Mouse (Mus musculus) spleen, adult 12 weeks (tissue): ENCODE measurements around the gene Ifitm5.
A peak's percentile ranks its signal among the peaks of the same experiment; 100 is the strongest.

Experiments
- DNase-seq: peaks from one replicate; pipeline ENCODE4 v3.0.0; 2022; ENCODE audit warnings: low spot score

Ifitm5 gene

DNA sequence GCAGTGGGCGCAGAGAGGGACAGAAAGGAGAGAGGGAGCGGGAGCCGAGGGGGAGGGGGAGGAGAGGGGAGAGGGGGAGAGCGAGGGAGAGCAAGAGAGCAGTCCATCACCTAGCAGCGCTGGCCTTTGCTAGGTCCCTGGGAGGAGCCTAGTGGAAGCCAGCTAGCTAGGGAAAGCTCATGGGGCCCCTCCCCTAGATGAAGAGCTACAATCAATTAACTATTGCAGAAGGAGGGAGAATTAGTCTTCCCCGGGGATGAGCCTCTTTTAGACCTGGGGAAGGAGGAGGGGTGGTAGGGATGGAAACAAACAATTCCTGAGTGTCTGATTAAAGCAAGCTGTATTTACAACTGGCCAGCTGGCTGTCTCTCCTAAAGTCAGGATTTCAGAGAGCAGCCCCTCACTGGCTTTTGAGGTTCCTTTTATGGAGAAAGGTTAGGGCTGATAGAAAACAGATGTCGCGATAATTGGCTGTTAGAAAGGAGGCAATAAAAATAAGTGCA is 10.4 kb downstream of the Ifitm5 start:
- DNase-seq, result no peak

GRCm38 (mm10) chr7:140938896-140939295 is 11.2 kb downstream of the Ifitm5 start:
- no peak for DNase-seq

- no peak for DNase-seq
Measured at GRCm38 (mm10) chr7:140938436-140938835, 11.7 kb downstream of the Ifitm5 start.

GRCm38 (mm10) chr7:140927181-140927580 is 22.9 kb downstream of the Ifitm5 start:
- DNase-seq, result no peak

DNA sequence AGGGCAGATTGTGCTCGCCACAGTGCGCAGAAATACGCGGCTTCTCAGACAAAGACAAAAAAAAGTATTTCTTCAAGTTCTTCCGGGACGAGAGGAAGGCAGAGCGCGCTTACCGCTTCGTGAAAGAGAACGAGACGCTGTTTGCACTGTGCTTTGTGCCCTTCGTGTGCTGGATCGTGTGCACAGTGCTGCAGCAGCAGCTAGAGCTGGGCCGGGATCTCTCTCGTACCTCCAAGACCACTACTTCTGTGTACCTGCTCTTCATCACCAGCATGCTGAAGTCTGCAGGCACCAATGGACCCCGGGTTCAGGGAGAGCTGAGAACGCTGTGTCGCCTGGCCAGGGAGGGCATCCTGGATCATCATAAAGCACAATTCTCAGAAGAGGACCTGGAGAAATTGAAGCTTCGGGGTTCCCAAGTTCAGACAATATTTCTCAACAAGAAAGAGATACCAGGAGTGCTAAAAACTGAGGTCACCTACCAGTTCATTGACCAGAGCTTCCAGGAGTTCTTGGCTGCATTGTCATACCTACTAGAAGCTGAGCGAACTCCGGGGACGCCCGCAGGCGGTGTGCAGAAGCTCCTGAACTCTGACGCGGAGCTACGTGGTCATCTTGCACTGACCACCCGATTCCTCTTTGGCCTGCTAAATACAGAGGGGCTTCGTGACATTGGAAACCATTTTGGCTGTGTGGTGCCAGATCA is 26.9 kb downstream of the Ifitm5 start:
- no peak for DNase-seq

DNA sequence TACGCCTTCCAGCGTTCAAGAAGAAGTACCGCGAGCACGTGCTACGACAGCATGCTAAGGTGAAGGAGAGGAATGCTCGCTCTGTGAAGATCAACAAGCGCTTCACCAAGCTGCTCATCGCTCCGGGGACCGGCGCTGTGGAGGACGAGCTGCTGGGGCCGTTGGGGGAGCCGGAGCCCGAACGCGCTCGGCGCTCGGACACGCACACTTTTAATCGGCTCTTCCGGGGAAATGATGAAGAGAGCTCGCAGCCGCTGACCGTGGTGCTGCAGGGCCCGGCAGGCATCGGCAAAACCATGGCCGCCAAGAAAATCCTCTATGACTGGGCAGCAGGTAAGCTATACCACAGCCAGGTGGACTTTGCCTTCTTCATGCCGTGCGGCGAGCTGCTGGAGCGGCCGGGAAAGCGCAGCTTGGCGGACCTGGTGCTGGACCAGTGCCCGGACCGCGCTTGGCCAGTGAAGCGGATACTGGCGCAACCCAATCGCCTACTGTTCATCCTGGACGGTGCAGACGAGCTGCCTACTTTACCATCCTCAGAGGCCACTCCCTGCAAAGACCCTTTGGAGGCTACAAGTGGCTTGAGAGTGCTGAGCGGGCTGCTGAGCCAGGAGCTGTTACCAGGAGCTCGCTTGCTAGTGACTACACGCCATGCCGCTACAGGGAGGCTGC is 27.6 kb downstream of the Ifitm5 start:
- no peak for DNase-seq

DNA sequence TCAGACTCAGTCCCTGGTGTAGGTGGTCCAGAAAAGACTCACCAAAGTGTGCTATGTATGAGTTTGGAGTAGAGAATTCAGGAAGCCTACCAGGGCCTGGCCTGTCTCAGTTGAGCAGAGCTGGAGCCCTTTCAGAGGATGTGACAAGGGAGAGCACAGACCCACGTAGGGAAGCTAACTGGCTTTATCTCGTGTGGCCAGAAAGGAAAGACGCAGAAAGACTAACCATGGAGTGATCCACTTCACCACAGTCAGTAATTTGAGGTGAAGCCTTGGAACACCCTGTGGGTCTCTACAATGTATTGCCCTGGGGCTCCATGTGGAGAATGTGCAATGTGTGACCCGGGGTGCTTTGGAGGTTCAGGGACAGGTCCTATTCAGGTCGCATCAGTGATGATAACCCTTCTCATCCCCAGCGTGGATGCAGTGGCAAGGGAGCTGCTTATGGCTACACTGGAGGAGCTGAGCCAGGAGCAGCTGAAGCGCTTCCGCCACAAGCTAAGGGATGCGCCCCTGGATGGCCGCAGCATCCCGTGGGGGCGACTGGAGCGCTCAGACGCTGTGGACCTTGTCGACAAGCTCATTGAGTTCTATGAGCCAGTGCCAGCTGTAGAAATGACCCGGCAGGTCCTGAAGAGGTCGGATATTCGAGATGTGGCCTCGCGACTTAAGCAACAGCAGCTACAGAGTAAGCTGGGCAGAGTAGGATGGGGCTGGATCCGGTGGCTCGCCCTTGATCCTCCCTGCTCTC is 28.7 kb downstream of the Ifitm5 start:
- no peak for DNase-seq

GRCm38 (mm10) chr7:140920418-140921029 is 29.6 kb downstream of the Ifitm5 start, which contains the start of gene Nlrp6:
Gene Nlrp6, plus strand, starts transcription at chr7:140920902.
- DNase-seq, result no peak

GRCm38 (mm10) chr7:140919911-140920310 is 30.2 kb downstream of the Ifitm5 start:
- DNase-seq, result no peak

DNA sequence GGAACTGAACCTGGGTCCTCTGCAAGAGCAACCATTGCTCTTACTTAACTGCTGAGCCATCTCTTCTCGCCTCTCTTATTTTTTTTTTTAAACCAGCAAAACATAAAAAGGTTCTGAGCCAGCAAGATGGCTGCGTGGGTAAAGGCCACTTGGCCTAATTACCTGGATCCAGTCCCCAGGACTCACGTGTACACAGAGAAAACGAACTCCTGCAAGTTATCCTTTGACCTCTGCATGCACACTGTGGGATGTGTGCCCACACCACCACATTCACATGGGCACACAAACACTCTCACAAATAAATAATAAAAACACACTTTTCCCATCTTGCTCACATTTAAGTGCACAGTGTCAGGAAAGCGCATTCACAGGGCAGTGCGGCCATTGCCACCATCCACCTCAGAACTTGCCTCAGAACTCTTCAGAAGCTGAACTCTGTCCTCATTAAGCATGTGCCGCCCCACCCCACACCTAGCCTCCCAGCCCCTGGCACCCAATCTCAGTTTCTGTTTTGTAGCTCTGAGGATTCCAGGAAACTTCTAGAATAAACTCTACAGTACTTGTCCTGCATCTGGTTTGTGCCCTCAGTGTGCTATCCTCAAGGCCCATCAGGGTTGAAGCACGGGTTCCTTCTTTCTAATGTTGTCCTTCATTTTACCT is 35.9 kb downstream of the Ifitm5 start:
- DNase-seq, result no peak

GRCm38 (mm10) chr7:140912846-140913482 is 37.1 kb downstream of the Ifitm5 start:
- DNase-seq, result no peak

- DNase-seq, result no peak
Measured at GRCm38 (mm10) chr7:140912293-140912692, 37.8 kb downstream of the Ifitm5 start.

DNA sequence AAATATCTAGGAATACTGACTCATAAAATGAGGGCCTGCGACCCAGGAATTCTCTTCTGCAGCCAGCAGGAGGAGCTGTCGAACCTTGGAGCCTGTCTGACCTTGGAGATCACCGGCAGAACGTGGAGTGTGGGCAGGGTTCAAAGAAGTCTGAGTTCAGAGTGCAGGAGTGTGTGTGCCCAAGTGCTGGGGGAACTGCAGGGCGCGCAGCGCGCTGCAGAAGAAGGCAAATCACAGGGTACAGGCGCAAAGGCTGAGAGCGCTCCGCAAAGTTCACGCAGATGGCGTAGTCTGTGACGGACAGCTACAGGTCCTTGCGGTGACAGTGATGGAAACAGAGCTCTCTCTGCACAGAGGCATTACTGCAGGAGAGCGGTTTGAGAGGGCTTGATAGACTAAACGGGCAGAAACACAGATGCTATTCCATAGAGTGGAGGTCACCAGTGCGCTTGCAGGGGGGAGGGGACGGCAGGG is 41.4 kb downstream of the Ifitm5 start:
- DNase-seq, result peak; percentile 45

DNA sequence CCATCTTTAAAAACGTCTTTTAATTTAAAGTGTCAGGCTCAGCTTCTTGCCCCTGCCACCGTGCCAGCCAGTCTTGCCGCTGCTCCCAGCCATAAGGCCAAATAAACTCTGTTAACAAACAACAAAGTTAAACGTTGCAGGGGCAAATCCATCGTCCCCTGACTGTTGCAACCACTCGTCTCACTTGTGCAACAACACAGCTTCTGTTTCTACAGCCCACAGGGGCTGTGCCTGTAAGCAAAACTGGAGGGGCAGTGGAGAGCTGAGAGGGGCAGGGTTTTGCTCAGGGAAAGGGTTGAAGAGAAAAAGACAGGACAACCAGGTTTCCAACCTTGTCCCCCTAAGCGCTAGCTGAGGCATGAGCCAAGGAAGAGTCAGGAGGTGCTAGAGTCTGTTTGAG is 41.9 kb downstream of the Ifitm5 start:
- DNase-seq, result no peak

DNA sequence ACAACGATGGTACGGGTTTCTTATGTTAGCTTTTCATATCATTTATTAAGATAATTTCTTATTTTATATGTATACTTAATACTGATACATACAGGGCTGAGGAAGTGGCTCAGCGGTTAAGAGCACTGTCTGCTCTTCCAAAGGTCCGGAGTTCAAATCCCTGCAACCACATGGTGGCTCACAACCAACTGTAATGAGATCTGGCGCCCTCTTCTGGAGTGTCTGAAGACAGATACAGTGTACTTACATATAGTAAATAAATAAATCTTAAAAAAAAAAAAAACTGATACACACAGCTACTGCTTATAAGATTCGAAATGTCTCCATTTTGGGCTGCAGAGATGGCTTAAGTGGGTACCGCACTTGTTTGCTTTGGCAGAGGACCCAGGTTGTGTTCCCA is 42.4 kb downstream of the Ifitm5 start:
- DNase-seq, result no peak

DNA sequence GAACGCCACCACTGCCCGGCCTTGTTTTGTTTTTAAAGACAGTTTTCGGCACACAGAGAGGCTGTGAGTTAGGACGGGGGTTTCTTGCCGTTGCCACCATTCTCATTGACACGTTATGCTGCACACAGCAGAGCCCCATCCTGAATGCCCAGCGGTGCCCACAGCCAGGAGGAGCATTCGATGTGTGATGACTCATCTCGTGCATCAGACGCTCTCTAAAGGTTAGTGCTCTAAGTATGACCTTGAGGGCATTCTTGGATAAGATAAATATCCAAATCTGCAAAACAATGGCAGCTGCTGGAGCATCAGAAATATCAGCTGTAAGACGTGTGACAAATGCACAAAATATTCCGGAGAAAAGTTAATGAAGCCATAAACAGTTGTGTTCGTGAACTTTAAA is 43.0 kb downstream of the Ifitm5 start:
- no peak for DNase-seq

GRCm38 (mm10) chr7:140905642-140906081 is 44.4 kb downstream of the Ifitm5 start:
- no peak for DNase-seq

- peak; percentile 60 for DNase-seq
Measured at GRCm38 (mm10) chr7:140903212-140903611, 46.9 kb downstream of the Ifitm5 start.

DNA sequence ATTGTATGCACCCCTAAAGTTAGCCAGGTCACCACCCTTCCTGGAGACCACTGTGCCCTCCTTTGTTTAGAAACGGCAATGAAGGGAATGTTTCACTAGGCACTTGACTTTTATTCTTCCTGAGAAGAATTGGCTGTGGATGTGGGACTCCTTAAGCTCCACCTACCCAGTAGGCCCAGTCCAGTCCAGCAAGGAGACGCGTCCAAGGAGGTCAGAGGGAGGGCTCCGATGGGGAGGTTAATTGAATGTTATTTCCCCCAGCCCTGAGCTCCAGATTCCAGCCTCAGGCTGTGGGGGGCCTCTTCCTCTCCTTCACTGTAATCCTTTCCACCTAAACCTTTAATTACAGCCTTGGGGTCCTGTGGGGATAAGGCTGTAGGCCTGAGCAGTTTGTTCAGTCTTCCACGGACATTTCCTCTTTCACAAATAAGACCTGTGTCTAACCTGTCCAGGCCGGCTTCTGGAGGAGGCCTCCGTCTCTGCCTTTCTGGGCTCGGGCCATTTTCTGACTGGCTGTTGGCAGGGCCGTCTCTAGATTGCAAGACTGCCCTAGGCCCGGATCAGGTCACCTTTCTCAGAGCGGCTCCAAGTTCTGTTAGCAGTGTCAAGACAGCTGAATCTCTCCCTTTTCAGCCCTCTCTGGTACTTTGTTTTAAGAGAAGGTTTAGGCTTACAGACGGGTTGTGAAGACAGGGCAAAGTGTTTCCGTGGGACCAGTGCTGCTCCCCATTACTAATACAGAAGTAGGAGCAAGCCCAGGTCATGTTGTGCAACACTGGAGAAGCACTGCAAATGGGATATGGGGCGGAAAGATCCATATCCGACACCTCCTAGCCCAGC is 47.8 kb downstream of the Ifitm5 start:
- DNase-seq, result no peak

- DNase-seq, result no peak
Measured at GRCm38 (mm10) chr7:140900220-140900619, 49.9 kb downstream of the Ifitm5 start, which contains the start of gene Cox8b. Gene Cox8b, minus strand, starts transcription at chr7:140900446.
